ENCODE assay signal across 8 mouse cellular contexts in the genomic region with DNA sequence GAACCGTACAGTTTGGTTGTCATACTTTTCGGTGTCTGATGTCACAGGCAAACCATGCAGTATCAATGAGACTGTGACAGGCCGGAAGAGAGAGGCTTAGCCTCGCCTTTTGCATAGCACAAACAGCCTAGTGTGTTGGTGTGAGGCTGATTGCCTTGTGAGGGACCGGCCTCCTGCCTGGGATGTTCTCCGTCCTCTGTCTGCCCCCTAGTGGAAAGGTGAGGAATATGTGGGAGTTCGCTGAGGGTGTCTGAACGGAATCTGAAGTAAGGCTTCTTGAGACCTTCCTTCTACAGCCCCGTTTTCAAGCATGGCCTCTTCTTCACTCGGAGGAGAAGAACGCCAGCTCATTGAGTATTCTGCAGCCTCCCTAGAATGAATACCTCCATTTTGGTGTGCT.
A peak's percentile ranks its signal among the peaks of the same experiment; 100 is the strongest.
DNase-seq lines count a peak whose midpoint lies in the region; ATAC-seq lines count a peak whose summit lies in the region.

No protein-coding gene starts in this region.

- no peak overlapping the region for H3K9ac ChIP-seq in hindbrain, embryonic 11.5 days (ENCODE audit: low read depth, low read length)
- no peak overlapping the region for H3K9ac ChIP-seq in lung, embryonic 16.5 days (ENCODE audit: low read length)

- peak; percentile 79 for ATAC-seq in hindbrain, embryonic 11.5 days (ENCODE audit: low FRiP score)
- peak; percentile 77 for ATAC-seq in lung, embryonic 16.5 days (ENCODE audit: low read depth)

- H3K4me1 ChIP-seq in hindbrain, embryonic 11.5 days (replicated peaks; ENCODE audit: control insufficient read depth, insufficient read depth, low read length): peaks cover 10% of the 10 kb centered on the region
- H3K4me1 ChIP-seq in lung, embryonic 16.5 days (replicated peaks; ENCODE audit: control insufficient read depth, insufficient read depth, low read length): peaks cover 20% of the 10 kb centered on the region

- H3K36me3 ChIP-seq in hindbrain, embryonic 11.5 days (ENCODE audit: control insufficient read depth, insufficient read depth, low read length): no peaks in the 10 kb centered on the region
- H3K36me3 ChIP-seq in lung, embryonic 16.5 days (ENCODE audit: control insufficient read depth, insufficient read depth, low read length): no peaks in the 10 kb centered on the region

- no peaks in the 10 kb centered on the region for H3K9me3 ChIP-seq in hindbrain, embryonic 11.5 days (ENCODE audit: control insufficient read depth, low read length)
- H3K9me3 ChIP-seq in lung, embryonic 16.5 days (ENCODE audit: control insufficient read depth, low read length): no peaks in the 10 kb centered on the region

- peak; percentile 91 for DNase-seq in MN1 (ENCODE audit: low spot score)
- DNase-seq in cerebellum, adult 9-10 months: peak; percentile 88
- peak; percentile 77 to 91 for DNase-seq in frontal cortex, adult 2 months (ENCODE audit: extremely low spot score in 1 of 2, low spot score in 1 of 2)
- peak; percentile 88 for DNase-seq in hindbrain, embryonic 11.5 days (ENCODE audit: low spot score)
- DNase-seq in layer of hippocampus, adult 9-11 months: peak; percentile 84
- peak; percentile 52 for DNase-seq in ovary, postnatal 10 days (ENCODE audit: low spot score)
- peak; percentile 82 for DNase-seq in thymus, postnatal 0 days (ENCODE audit: low spot score)

- 4% methylated on average over 11 of the region's 11 CpGs for WGBS in hindbrain, embryonic 11.5 days
- WGBS in lung, embryonic 16.5 days: 2% methylated on average over 11 of the region's 11 CpGs

- no peak overlapping the region for H3K4me2 ChIP-seq in hindbrain, embryonic 11.5 days (replicated peaks; ENCODE audit: low read depth, low read length)
- H3K4me2 ChIP-seq in lung, embryonic 16.5 days (ENCODE audit: low read depth, low read length): peak overlapping the region; percentile 44

- no peak overlapping the region for H3K27ac ChIP-seq in hindbrain, embryonic 11.5 days (ENCODE audit: low read depth, low read length)
- no peak overlapping the region for H3K27ac ChIP-seq in lung, embryonic 16.5 days (ENCODE audit: low read length)

- no peaks in the 10 kb centered on the region; the same call in 1 of the 2 replicates for H3K27me3 ChIP-seq in hindbrain, embryonic 11.5 days (ENCODE audit: control insufficient read depth, insufficient read depth, low read length)
- H3K27me3 ChIP-seq in lung, embryonic 16.5 days (ENCODE audit: control insufficient read depth, insufficient read depth, low read depth, low read length): no peaks in the 10 kb centered on the region

- no peak overlapping the region for H3K4me3 ChIP-seq in hindbrain, embryonic 11.5 days (ENCODE audit: low read depth, low read length)
- H3K4me3 ChIP-seq in lung, embryonic 16.5 days (ENCODE audit: low read length): 0 out of 2 replicates have a peak overlapping the region, but pooled peaks have one; percentile 15
